Mouse (Mus musculus) heart, adult 10 weeks (tissue): ENCODE data around the gene Tpr. TPM values are rescaled to one million over a fixed set of nuclear protein-coding genes. Genes with fewer than 3 reads are reported as not detected.

Experiments used
- polyA plus RNA-seq: library from polyadenylated mRNA; stranded (reverse); fragments of 350-450 nt; fragmentation: Illumina TruSeq; extraction: RNeasy Lipid Tissue Mini Kit (QIAGEN cat#74804); gene quantifications from one replicate; pipeline ENCODE4 v1.2.3, GENCODE M21; 2014; ENCODE audit warnings: low read depth, low replicate concordance

Gene Tpr
- polyA plus RNA-seq: 132 TPM

GRCm38 (mm10) chr1:150392638-150393487, at the start of gene Tpr, which contains the start of gene Odr4:
Gene Tpr, plus strand, starts transcription at chr1:150392838.
Gene Odr4, minus strand, starts transcription at chr1:150393080.

GRCm38 (mm10) chr1:150466132-150466531, 73.5 kb downstream of the Tpr start, which contains the start of gene Prg4:
Gene Prg4, minus strand, starts transcription at chr1:150466165.

Other genes with a start within 250 kb of the Tpr start
- not detected for gene Pdc, start 73.4 kb upstream of the Tpr start, polyA plus RNA-seq
- gene Odr4, start 242 bp downstream of the Tpr start, polyA plus RNA-seq: 42.9 TPM
- 14.5 TPM for gene Prg4, start 73.3 kb downstream of the Tpr start, polyA plus RNA-seq